8 mouse cellular contexts compared by ENCODE assay signal in the genomic region with DNA sequence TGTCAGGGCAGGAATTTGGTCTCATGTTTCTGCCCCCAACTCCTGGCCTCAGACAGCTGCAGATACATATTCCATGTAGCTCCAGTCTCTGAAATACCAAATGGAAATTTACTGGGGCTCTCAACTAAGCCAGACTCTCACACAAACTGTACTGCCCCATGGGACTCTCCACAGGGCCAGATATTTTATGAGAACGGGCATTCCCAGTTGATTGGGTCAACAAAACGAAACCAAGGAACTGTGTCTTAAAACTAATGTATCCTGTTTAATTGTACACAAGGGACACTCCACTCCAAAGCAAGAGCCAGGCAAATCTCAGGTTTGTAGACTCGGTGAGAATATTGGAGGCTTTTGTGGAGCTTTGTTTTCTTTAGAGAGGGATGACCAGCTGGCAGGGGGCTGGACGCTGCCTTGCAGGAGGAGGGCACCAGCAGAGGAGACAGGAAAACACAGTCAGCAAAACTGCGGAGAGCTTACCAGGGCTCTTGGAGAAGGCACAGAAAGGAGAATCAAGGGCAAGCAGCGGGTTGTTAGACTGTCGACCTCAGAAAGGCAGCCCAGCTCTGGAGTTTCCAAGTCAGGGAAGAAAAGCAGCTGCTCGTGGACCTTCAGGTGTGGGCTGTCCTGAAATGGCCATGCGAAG. TPM values are rescaled to one million over a fixed set of nuclear protein-coding genes. Genes with fewer than 3 reads are reported as not detected.
DNase-seq lines count a peak whose midpoint lies in the region; ATAC-seq and TF ChIP-seq lines count a peak whose summit lies in the region.

No protein-coding gene starts in this region.

- WGBS in hindbrain, embryonic 16.5 days: 27% methylated on average over 9 of the region's 9 CpGs
- 30% methylated on average over 9 of the region's 9 CpGs for WGBS in liver, embryonic 14.5 days (ENCODE audit: insufficient replicate concordance)
- 34% methylated on average over 9 of the region's 9 CpGs for WGBS in neural tube, embryonic 11.5 days

- ATAC-seq in hindbrain, embryonic 16.5 days: no peak
- no peak for ATAC-seq in liver, embryonic 14.5 days (ENCODE audit: insufficient read depth)
- no peak for ATAC-seq in neural tube, embryonic 11.5 days (ENCODE audit: insufficient read depth, low FRiP score, low TSS enrichment)

- H3K4me1 ChIP-seq in bone marrow macrophage, adult 2 months (ENCODE audit: control insufficient read depth, insufficient read depth, low read length): peaks cover 23% of the 10 kb centered on the region
- H3K4me1 ChIP-seq in hindbrain, embryonic 16.5 days (ENCODE audit: control insufficient read depth, insufficient read depth, low read depth, low read length): no peaks in the 10 kb centered on the region; the same call in 1 of the 2 replicates
- peaks cover 10 to 23% of the 10 kb centered on the region in 2 experiments; a peak in 3 of 4 replicates for H3K4me1 ChIP-seq in liver, embryonic 14.5 days (replicated peaks; ENCODE audit: control insufficient read depth in 2 of 2, insufficient read depth in 2 of 2, low read length in 1 of 2)
- peaks cover 17% of the 10 kb centered on the region; the same call in 1 of the 2 replicates for H3K4me1 ChIP-seq in neural tube, embryonic 11.5 days (ENCODE audit: control insufficient read depth, insufficient read depth, low read length)

- no peak for TF ChIP-seq CTCF in C2C12 (IDR thresholded peaks at IDR 0.05; ENCODE audit: control insufficient read depth, insufficient read depth, insufficient read length)
- TF ChIP-seq CTCF in bone marrow macrophage, adult 2 months (IDR thresholded peaks at IDR 0.05; ENCODE audit: low read depth, low read length): no peak
- TF ChIP-seq CTCF in liver, embryonic 14.5 days (IDR thresholded peaks at IDR 0.05; ENCODE audit: low read depth): no peak

- H3K27me3 ChIP-seq in C2C12 (ENCODE audit: control insufficient read depth, insufficient read depth, insufficient read length): no peaks in the 10 kb centered on the region
- H3K27me3 ChIP-seq in hindbrain, embryonic 16.5 days (replicated peaks; ENCODE audit: control insufficient read depth, insufficient read depth, low read length): no peaks in the 10 kb centered on the region
- no peaks in the 10 kb centered on the region for H3K27me3 ChIP-seq in liver, embryonic 14.5 days (ENCODE audit: control insufficient read depth, insufficient read depth, low read length)
- H3K27me3 ChIP-seq in neural tube, embryonic 11.5 days (ENCODE audit: control insufficient read depth, insufficient read depth, low read length): no peaks in the 10 kb centered on the region

- TF ChIP-seq EP300 in liver, embryonic 14.5 days (IDR thresholded peaks at IDR 0.05; ENCODE audit: low read depth): no peak

- H3K4me3 ChIP-seq in C2C12 (ENCODE audit: insufficient read depth, poor library complexity, severe bottlenecking): peak overlapping the region; percentile 16
- peak overlapping the region; percentile 39 for H3K4me3 ChIP-seq in bone marrow macrophage, adult 2 months (ENCODE audit: insufficient read depth, low read length)
- H3K4me3 ChIP-seq in hindbrain, embryonic 16.5 days (ENCODE audit: low read length): no peak overlapping the region
- no peak overlapping the region for H3K4me3 ChIP-seq in liver, embryonic 14.5 days (ENCODE audit: insufficient read depth in 1 of 2, low read depth in 2 of 2, low read length in 2 of 2)
- H3K4me3 ChIP-seq in neural tube, embryonic 11.5 days (ENCODE audit: low read depth, low read length): peak overlapping the region; percentile 4; the same call in 1 of the 2 replicates

- peak; percentile 44 to 53 for DNase-seq in gastrocnemius, adult 8-10 months (ENCODE audit: low spot score in 2 of 2)
- no peak for DNase-seq in liver, embryonic 14.5 days (ENCODE audit: low read depth in 3 of 3, low spot score in 3 of 3)
- no peak for DNase-seq in neural tube, embryonic 11.5 days (ENCODE audit: low spot score)
- DNase-seq in right cerebral cortex, adult 18-20 months: no peak
- no peak for DNase-seq in left cerebral cortex, adult 9 months (ENCODE audit: low spot score in 2 of 2)

- H3K36me3 ChIP-seq in C2C12 (ENCODE audit: control insufficient read depth, insufficient read depth): no peaks in the 10 kb centered on the region
- H3K36me3 ChIP-seq in hindbrain, embryonic 16.5 days (ENCODE audit: control insufficient read depth, insufficient read depth, low read length): no peaks in the 10 kb centered on the region
- H3K36me3 ChIP-seq in liver, embryonic 14.5 days (replicated peaks; ENCODE audit: control insufficient read depth, insufficient read depth, low read depth): no peaks in the 10 kb centered on the region
- H3K36me3 ChIP-seq in neural tube, embryonic 11.5 days (ENCODE audit: control insufficient read depth, insufficient read depth, low read length): no peaks in the 10 kb centered on the region

- H3K9ac ChIP-seq in hindbrain, embryonic 16.5 days (ENCODE audit: low read depth, low read length): peak overlapping the region; percentile 40; the same call in 1 of the 2 replicates
- H3K9ac ChIP-seq in liver, embryonic 14.5 days (replicated peaks): no peak overlapping the region
- H3K9ac ChIP-seq in neural tube, embryonic 11.5 days (ENCODE audit: low read length): no peak overlapping the region; the same call in none of the 2 replicates

- H3K79me2 ChIP-seq in C2C12 (ENCODE audit: control insufficient read depth, insufficient read depth): no peaks in the 10 kb centered on the region

- H3K27ac ChIP-seq in bone marrow macrophage, adult 2 months (ENCODE audit: insufficient read depth, low read depth, low read length): peak overlapping the region; percentile 61
- peak overlapping the region; percentile 60 for H3K27ac ChIP-seq in hindbrain, embryonic 16.5 days (ENCODE audit: low read depth, low read length)
- H3K27ac ChIP-seq in liver, embryonic 14.5 days: no peak overlapping the region
- H3K27ac ChIP-seq in neural tube, embryonic 11.5 days (ENCODE audit: low read depth, low read length): peak overlapping the region; percentile 90

- H3K9me3 ChIP-seq in hindbrain, embryonic 16.5 days (ENCODE audit: control insufficient read depth, low read length): no peaks in the 10 kb centered on the region
- no peaks in the 10 kb centered on the region for H3K9me3 ChIP-seq in liver, embryonic 14.5 days (ENCODE audit: control insufficient read depth, low read length)
- H3K9me3 ChIP-seq in neural tube, embryonic 11.5 days (ENCODE audit: control insufficient read depth, low read length): no peaks in the 10 kb centered on the region

- peak overlapping the region; percentile 69 for H3ac ChIP-seq in C2C12 (ENCODE audit: control insufficient read depth, insufficient read length, low read depth)

- no peak for TF ChIP-seq POLR2A in bone marrow macrophage, adult 2 months (IDR thresholded peaks at IDR 0.05; ENCODE audit: borderline replicate concordance, low read depth, low read length)

- no peaks in the 10 kb centered on the region for H3K79me3 ChIP-seq in C2C12 (ENCODE audit: low read depth)

- H3K4me2 ChIP-seq in hindbrain, embryonic 16.5 days (ENCODE audit: low read length): peak overlapping the region; percentile 18
- peak overlapping the region; percentile 30 for H3K4me2 ChIP-seq in liver, embryonic 14.5 days (ENCODE audit: low read depth)
- H3K4me2 ChIP-seq in neural tube, embryonic 11.5 days (ENCODE audit: low read depth): peak overlapping the region; percentile 20; the same call in 1 of the 2 replicates

TF ChIP-seq in C2C12, 6 proteins besides CTCF, POLR2A, EP300 and RAD21:
- TF ChIP-seq MYOD1 (IDR thresholded peaks at IDR 0.05; ENCODE audit: control insufficient read depth, insufficient read length, low read depth) (peak; percentile 81), USF1 (IDR thresholded peaks at IDR 0.05; ENCODE audit: low read depth) (no peak)

RNA-seq across cellular contexts. Expression of a gene that starts 42.1 kb away (rescaled TPM):
- polyA plus RNA-seq in C2C12 (2012; fragmentation: generic; extraction: Trizol): 10.4 TPM
- polyA plus RNA-seq in bone marrow macrophage, adult 2 months (2012; ENCODE audit: insufficient read depth, insufficient read length, missing spikeins): 16.6 and 20.3 TPM in 2 replicates
- 1 to 10 TPM; 6.1 to 9.2 (median 7.7) TPM for total RNA-seq in gastrocnemius, adult 8-10 months (2022)
- 21.4 and 22.9 TPM in 2 replicates for polyA plus RNA-seq in hindbrain, embryonic 16.5 days (2015; fragmentation: Nextera tagmentation; extraction: Ambion mirVana)
- polyA plus RNA-seq in liver, embryonic 14.5 days (2012; rRNA removed): 4.7 and 6.2 TPM in 2 replicates
- polyA plus RNA-seq in liver, embryonic 14.5 days (2014; fragmentation: Nextera tagmentation; extraction: Ambion mirVana): 10.5 and 10.7 TPM in 2 replicates
- 21.0 and 24.1 TPM in 2 replicates for polyA plus RNA-seq in neural tube, embryonic 11.5 days (2014; fragmentation: Nextera tagmentation; extraction: Ambion mirVana)

RNA-seq across cellular contexts. Expression of a gene that starts 45.8 kb away (rescaled TPM):
- 453 TPM for polyA plus RNA-seq in C2C12 (2012; fragmentation: generic; extraction: Trizol)
- 177 and 185 TPM in 2 replicates for polyA plus RNA-seq in bone marrow macrophage, adult 2 months (2012; ENCODE audit: insufficient read depth, insufficient read length, missing spikeins)
- 100 to 1,000 TPM; 114 to 149 (median 126) TPM for total RNA-seq in gastrocnemius, adult 8-10 months (2022)
- 123 and 163 TPM in 2 replicates for polyA plus RNA-seq in hindbrain, embryonic 16.5 days (2015; fragmentation: Nextera tagmentation; extraction: Ambion mirVana)
- polyA plus RNA-seq in liver, embryonic 14.5 days (2012; rRNA removed): 124 and 136 TPM in 2 replicates
- 188 and 220 TPM in 2 replicates for polyA plus RNA-seq in liver, embryonic 14.5 days (2014; fragmentation: Nextera tagmentation; extraction: Ambion mirVana)
- polyA plus RNA-seq in neural tube, embryonic 11.5 days (2014; fragmentation: Nextera tagmentation; extraction: Ambion mirVana): 518 and 536 TPM in 2 replicates

RNA-seq across cellular contexts. Expression of a gene that starts 53.9 kb away (rescaled TPM):
- polyA plus RNA-seq in C2C12 (2012; fragmentation: generic; extraction: Trizol): not detected
- polyA plus RNA-seq in bone marrow macrophage, adult 2 months (2012; ENCODE audit: insufficient read depth, insufficient read length, missing spikeins): not detected in 2 replicates
- 1 to 10 TPM in 1 of 4 experiments, not detected in 3; 1.3 TPM for total RNA-seq in gastrocnemius, adult 8-10 months (2022)
- polyA plus RNA-seq in hindbrain, embryonic 16.5 days (2015; fragmentation: Nextera tagmentation; extraction: Ambion mirVana): not detected in 2 replicates
- polyA plus RNA-seq in liver, embryonic 14.5 days (2012; rRNA removed): 0.11 TPM in 1 of 2 replicates, not detected in the other
- not detected in 2 replicates for polyA plus RNA-seq in liver, embryonic 14.5 days (2014; fragmentation: Nextera tagmentation; extraction: Ambion mirVana)
- polyA plus RNA-seq in neural tube, embryonic 11.5 days (2014; fragmentation: Nextera tagmentation; extraction: Ambion mirVana): not detected in 2 replicates

Comparison
In these comparisons a context has a peak if more than half of its experiments do, and no peak if none do; other contexts are left out.
1. H3K4me3 ChIP-seq: peak in C2C12 (single experiment), bone marrow macrophage, adult 2 months (single experiment) and neural tube, embryonic 11.5 days (single experiment); none in hindbrain, embryonic 16.5 days (single experiment) and liver, embryonic 14.5 days (0 of 2).
2. DNase-seq: peak in gastrocnemius, adult 8-10 months (2 of 2); none in liver, embryonic 14.5 days (0 of 3), neural tube, embryonic 11.5 days (single experiment), right cerebral cortex, adult 18-20 months (single experiment) and left cerebral cortex, adult 9 months (0 of 2).
3. Peak in every context shown above with its lines, with median percentiles within 50 percentile points of each other: H3K4me2 ChIP-seq.